Mouse (Mus musculus): ENCODE results near the gene Mlh1.

The Mlh1 gene

GRCm38 (mm10) chr9:111285061-111285460 is 13.5 kb upstream of the Mlh1 start:
- no peak for DNase-seq

- DNase-seq: peak; percentile 7 to 14
Observed at GRCm38 (mm10) chr9:111275156-111275555, 3.6 kb upstream of the Mlh1 start.

- no peak for DNase-seq
Observed at GRCm38 (mm10) chr9:111273958-111274357, 2.4 kb upstream of the Mlh1 start.

- DNase-seq: no peak
Observed at GRCm38 (mm10) chr9:111272996-111273785, 1.6 kb upstream of the Mlh1 start.

- DNase-seq: peak in 1 of 2 experiments; percentile 26
Observed at GRCm38 (mm10) chr9:111272356-111272755, 765 bp upstream of the Mlh1 start.

- no peak for DNase-seq
Observed at GRCm38 (mm10) chr9:111271056-111271433, 546 bp downstream of the Mlh1 start.

GRCm38 (mm10) chr9:111270606-111271005 is 985 bp downstream of the Mlh1 start:
- DNase-seq: no peak

GRCm38 (mm10) chr9:111267998-111268397 is 3.6 kb downstream of the Mlh1 start:
- no peak for DNase-seq

- no peak for DNase-seq
Observed at GRCm38 (mm10) chr9:111261356-111261755, 10.2 kb downstream of the Mlh1 start.

GRCm38 (mm10) chr9:111260360-111260985 is 11.1 kb downstream of the Mlh1 start:
- DNase-seq: peak; percentile 4

GRCm38 (mm10) chr9:111252161-111252869 is 19.3 kb downstream of the Mlh1 start:
- DNase-seq: no peak

- peak; percentile 12 to 36 for DNase-seq
Observed at GRCm38 (mm10) chr9:111247682-111248246, 23.8 kb downstream of the Mlh1 start.

- no peak for DNase-seq
Observed at GRCm38 (mm10) chr9:111245546-111245945, 26.0 kb downstream of the Mlh1 start.

- no peak for DNase-seq
Observed at GRCm38 (mm10) chr9:111243384-111243783, 28.2 kb downstream of the Mlh1 start.

- no peak for DNase-seq
Observed at GRCm38 (mm10) chr9:111239821-111240220, 31.8 kb downstream of the Mlh1 start.

- DNase-seq: no peak
Observed at GRCm38 (mm10) chr9:111237726-111238125, 33.9 kb downstream of the Mlh1 start.

GRCm38 (mm10) chr9:111234701-111235100 is 36.9 kb downstream of the Mlh1 start:
- DNase-seq: no peak

- no peak for DNase-seq
Observed at GRCm38 (mm10) chr9:111228446-111228845, 43.1 kb downstream of the Mlh1 start.

- no peak for DNase-seq
Observed at GRCm38 (mm10) chr9:111223406-111223805, 48.2 kb downstream of the Mlh1 start.

- no peak for DNase-seq
Observed at GRCm38 (mm10) chr9:111221580-111221979, 50.0 kb downstream of the Mlh1 start.

- DNase-seq: no peak
Observed at GRCm38 (mm10) chr9:111220551-111221080, 51.0 kb downstream of the Mlh1 start.

- no peak for DNase-seq
Observed at GRCm38 (mm10) chr9:111216424-111216823, 55.2 kb downstream of the Mlh1 start.

- DNase-seq: peak; percentile 35 to 41
Observed at GRCm38 (mm10) chr9:111213501-111213900, 58.1 kb downstream of the Mlh1 start.

All from kidney, postnatal 36 days (tissue).